Mouse (Mus musculus) G1E (cell line): ENCODE results near the gene Dock2. TPM values are rescaled to one million over a fixed set of nuclear protein-coding genes. Genes with fewer than 3 reads are reported as not detected.

Source experiments
- ATAC-seq: 2 replicates; pipeline ENCODE4 v1.8.0; 2016; ENCODE audit warnings: mild to moderate bottlenecking; ENCODE audit not compliant: insufficient number of reproducible peaks, poor library complexity, low FRiP score, severe bottlenecking; ENCODE audit errors: extremely low read depth
- DNase-seq: peaks from one replicate; pipeline ENCODE4 v3.0.0; 2012; ENCODE audit warnings: low spot score
- H3K27me3 ChIP-seq: 2 replicates; pipeline ENCODE4 v1.6.1; 2012; ENCODE audit warnings: mild to moderate bottlenecking, low read length, inconsistent platforms; ENCODE audit not compliant: insufficient read depth
- H3K36me3 ChIP-seq: replicated peaks from 2 replicates; pipeline ENCODE3; 2012; ENCODE audit warnings: mild to moderate bottlenecking, inconsistent platforms
- H3K4me1 ChIP-seq: 2 replicates; pipeline ENCODE4 v1.6.1; 2012; ENCODE audit warnings: low read depth, low read length, inconsistent platforms, mixed read lengths; ENCODE audit not compliant: insufficient read depth
- H3K4me3 ChIP-seq: 2 replicates; pipeline ENCODE4 v1.5.1; 2012; ENCODE audit warnings: low read depth, mild to moderate bottlenecking, inconsistent platforms, low read length, moderate library complexity, mixed read lengths
- H3K9me3 ChIP-seq: replicated peaks from 2 replicates; pipeline ENCODE4 v1.6.1; 2012; ENCODE audit warnings: inconsistent platforms
- CTCF ChIP-seq: IDR thresholded peaks from 2 replicates; pipeline ENCODE4 v1.5.1; 2012; ENCODE audit warnings: low read depth, low read length, inconsistent platforms, mixed read lengths
- GATA1 ChIP-seq: IDR thresholded peaks from 2 replicates; pipeline ENCODE4 v1.6.1; 2012; ENCODE audit warnings: borderline replicate concordance, low read length, inconsistent platforms, mixed read lengths
- GATA2 ChIP-seq: IDR thresholded peaks from 2 replicates; pipeline ENCODE4 v1.6.1; 2012; ENCODE audit warnings: low read depth, low read length, inconsistent platforms, borderline replicate concordance
- POLR2AphosphoS5 ChIP-seq: IDR thresholded peaks from 2 replicates; pipeline ENCODE4 v1.6.1; 2012; ENCODE audit warnings: low read depth, low read length, inconsistent platforms; ENCODE audit not compliant: insufficient replicate concordance
- TAL1 ChIP-seq: conservative IDR thresholded peaks from 2 replicates; pipeline ENCODE4 v1.6.1; 2012; ENCODE audit warnings: low read depth, low read length, inconsistent platforms, mixed read lengths
- polyA plus RNA-seq: library from polyadenylated mRNA; stranded (reverse); fragments of >175 nt; gene quantifications from 2 replicates; pipeline ENCODE4 v1.2.3, GENCODE M21; 2012
- total RNA-seq, 2 experiments: library from RNA; stranded (forward) in 1 of 2; stranded (reverse) in 1 of 2; fragments of 200-1000 nt in 1 of 2; fragments of >200 nt in 1 of 2; fragmentation: Nextera tagmentation in 1 of 2; gene quantifications; 2 replicates each; pipeline ENCODE4 v1.2.3; 2014 to 2017

Gene Dock2
- total and polyA plus RNA-seq, 3 experiments = 2.8 to 20.0 (median 4.7) TPM

- no peak for TF ChIP-seq CTCF
- no peak for TF ChIP-seq POLR2AphosphoS5
- TF ChIP-seq GATA1 = no peak
- TF ChIP-seq TAL1 = no peak
- no peak for TF ChIP-seq GATA2
Observed at GRCm38 (mm10) chr11:34297698-34298378, 485.9 kb downstream of the Dock2 start.

GRCm38 (mm10) chr11:34291304-34291703, 492.4 kb downstream of the Dock2 start:
- no peak for ATAC-seq
- Histone ChIP-seq H3K4me1 (no peaks in the 10 kb centered on the region), H3K4me3 (no peak overlapping the region), H3K9me3 (peaks cover 4% of the 10 kb centered on the region), H3K36me3 (no peaks in the 10 kb centered on the region), H3K27me3 (no peaks in the 10 kb centered on the region)
- no peak for DNase-seq
- TF ChIP-seq GATA1 (no peak), POLR2AphosphoS5 (no peak), GATA2 (no peak), TAL1 (no peak), CTCF (no peak)

More at GRCm38 (mm10) chr11:34297698-34298378, 485.9 kb downstream of the Dock2 start:
- H3K27me3 ChIP-seq = no peaks in the 10 kb centered on the region
- DNase-seq = no peak
- H3K4me3 ChIP-seq = no peak overlapping the region
- H3K36me3 ChIP-seq = no peaks in the 10 kb centered on the region
- no peak for ATAC-seq
- peaks cover 9% of the 10 kb centered on the region for H3K9me3 ChIP-seq
- H3K4me1 ChIP-seq = no peaks in the 10 kb centered on the region

DNA sequence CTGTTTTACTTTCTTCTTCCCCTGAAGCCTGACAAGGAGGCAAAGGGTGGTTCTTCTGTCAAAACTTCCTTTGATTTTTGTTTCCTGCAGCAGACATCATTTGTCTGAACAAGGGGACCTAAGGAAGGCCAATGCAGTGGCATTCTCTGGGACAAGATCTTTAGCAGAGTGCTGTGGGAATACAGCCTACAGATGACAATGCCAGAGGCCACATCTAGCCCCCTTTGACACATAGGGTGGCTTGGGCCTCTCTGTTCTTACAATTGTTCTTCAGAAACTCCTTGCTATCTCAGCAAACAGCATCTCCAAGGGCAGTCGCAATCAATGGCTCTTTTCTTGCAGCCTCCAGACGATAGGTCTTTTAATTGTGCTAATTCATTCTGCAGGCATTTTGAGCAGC, 493.0 kb downstream of the Dock2 start:
- ATAC-seq = no peak
- Histone ChIP-seq H3K36me3 (no peaks in the 10 kb centered on the region), H3K4me3 (no peak overlapping the region), H3K27me3 (no peaks in the 10 kb centered on the region), H3K9me3 (peaks cover 4% of the 10 kb centered on the region), H3K4me1 (no peaks in the 10 kb centered on the region)
- DNase-seq = no peak
- no peak for TF ChIP-seq GATA1
- no peak for TF ChIP-seq POLR2AphosphoS5
- TF ChIP-seq GATA2 = no peak
- TF ChIP-seq CTCF = no peak
- TF ChIP-seq TAL1 = no peak

- no peak overlapping the region for H3K4me3 ChIP-seq
- no peaks in the 10 kb centered on the region for H3K27me3 ChIP-seq
- DNase-seq (no peak), ATAC-seq (no peak)
- no peaks in the 10 kb centered on the region for H3K4me1 ChIP-seq
- H3K36me3 ChIP-seq = no peaks in the 10 kb centered on the region
- TF ChIP-seq CTCF (no peak), POLR2AphosphoS5 (no peak), TAL1 (no peak), GATA1 (no peak), GATA2 (no peak)
- H3K9me3 ChIP-seq = peaks cover 4% of the 10 kb centered on the region
Observed at GRCm38 (mm10) chr11:34290265-34290664, 493.4 kb downstream of the Dock2 start.

GRCm38 (mm10) chr11:34284124-34284808, 499.4 kb downstream of the Dock2 start:
- no peak for ATAC-seq
- TF ChIP-seq GATA1 (no peak), POLR2AphosphoS5 (no peak), GATA2 (no peak), CTCF (no peak), TAL1 (no peak)
- no peaks in the 10 kb centered on the region for H3K36me3 ChIP-seq
- DNase-seq = no peak
- peaks cover 14% of the 10 kb centered on the region for H3K9me3 ChIP-seq
- no peak overlapping the region for H3K4me3 ChIP-seq
- H3K27me3 ChIP-seq = no peaks in the 10 kb centered on the region
- H3K4me1 ChIP-seq = no peaks in the 10 kb centered on the region

- TF ChIP-seq GATA2 (no peak), GATA1 (no peak), TAL1 (no peak), CTCF (no peak), POLR2AphosphoS5 (no peak)
- Histone ChIP-seq H3K4me3 (no peak overlapping the region), H3K36me3 (no peaks in the 10 kb centered on the region), H3K4me1 (no peaks in the 10 kb centered on the region), H3K9me3 (0 out of 2 replicates have a peak, but pooled peaks cover 4% of the 10 kb centered on the region), H3K27me3 (no peaks in the 10 kb centered on the region)
- ATAC-seq (no peak), DNase-seq (no peak)
Observed at GRCm38 (mm10) chr11:34277047-34277445, 506.6 kb downstream of the Dock2 start.
